Mouse (Mus musculus): ENCODE results near the gene Nkx2-3. TPM values are rescaled to one million over a fixed set of nuclear protein-coding genes. Genes with fewer than 3 reads are reported as not detected.
A peak's percentile ranks its signal among the peaks of the same experiment; 100 is the strongest.

The Nkx2-3 gene
- polyA plus RNA-seq, 1 experiment from 2014 or later: not detected

GRCm38 (mm10) chr19:43629088-43629487 lies 17.0 kb downstream of the Nkx2-3 start:
- no peak overlapping the region for H3K27ac ChIP-seq (replicated peaks)
- peaks cover 60% of the 10 kb centered on the region for H3K27me3 ChIP-seq (replicated peaks)
- 40% methylated on average over 4 of the region's 4 CpGs for WGBS
- H3K9ac ChIP-seq: no peak overlapping the region
- no peak overlapping the region for H3K4me2 ChIP-seq
- no peak for ATAC-seq (ENCODE audit: extremely low read depth, insufficient number of reproducible peaks, low FRiP score, low TSS enrichment)
- no peaks in the 10 kb centered on the region for H3K36me3 ChIP-seq
- H3K4me3 ChIP-seq: no peak overlapping the region
- no peaks in the 10 kb centered on the region for H3K9me3 ChIP-seq
- no peaks in the 10 kb centered on the region for H3K4me1 ChIP-seq

GRCm38 (mm10) chr19:43630466-43631251 lies 18.5 kb downstream of the Nkx2-3 start:
- Histone ChIP-seq H3K36me3 (no peaks in the 10 kb centered on the region), H3K9ac (no peak overlapping the region), H3K9me3 (no peaks in the 10 kb centered on the region), H3K4me1 (no peaks in the 10 kb centered on the region), H3K27me3 (replicated peaks) (peaks cover 49% of the 10 kb centered on the region), H3K27ac (replicated peaks) (no peak overlapping the region), H3K4me2 (no peak overlapping the region), H3K4me3 (no peak overlapping the region)
- 23% methylated on average over 12 of the region's 12 CpGs for WGBS
- peak; percentile 37; the same call in 1 of the 2 replicates for ATAC-seq (ENCODE audit: extremely low read depth, insufficient number of reproducible peaks, low FRiP score, low TSS enrichment)

GRCm38 (mm10) chr19:43641833-43642232 lies 29.7 kb downstream of the Nkx2-3 start:
- 58% methylated on average over 11 of the region's 11 CpGs for WGBS
- H3K9me3 ChIP-seq: no peaks in the 10 kb centered on the region
- H3K4me2 ChIP-seq: no peak overlapping the region
- H3K4me1 ChIP-seq: no peaks in the 10 kb centered on the region
- no peak for ATAC-seq (ENCODE audit: extremely low read depth, insufficient number of reproducible peaks, low FRiP score, low TSS enrichment)
- H3K4me3 ChIP-seq: no peak overlapping the region
- no peak overlapping the region for H3K9ac ChIP-seq
- H3K27me3 ChIP-seq (replicated peaks): peaks cover 37% of the 10 kb centered on the region
- H3K36me3 ChIP-seq: no peaks in the 10 kb centered on the region
- H3K27ac ChIP-seq (replicated peaks): no peak overlapping the region

- H3K9me3 ChIP-seq: no peaks in the 10 kb centered on the region
- no peak overlapping the region for H3K4me2 ChIP-seq
- peaks cover 32% of the 10 kb centered on the region for H3K27me3 ChIP-seq (replicated peaks)
- H3K9ac ChIP-seq: no peak overlapping the region
- H3K4me1 ChIP-seq: no peaks in the 10 kb centered on the region
- no peak overlapping the region for H3K4me3 ChIP-seq
- no peak overlapping the region for H3K27ac ChIP-seq (replicated peaks)
- ATAC-seq (ENCODE audit: extremely low read depth, insufficient number of reproducible peaks, low FRiP score, low TSS enrichment): no peak
- WGBS: 66% methylated on average over 9 of the region's 9 CpGs
- H3K36me3 ChIP-seq: no peaks in the 10 kb centered on the region
Observed at GRCm38 (mm10) chr19:43642843-43643242, 30.7 kb downstream of the Nkx2-3 start.

GRCm38 (mm10) chr19:43645508-43645907 lies 33.4 kb downstream of the Nkx2-3 start:
- H3K4me3 ChIP-seq: no peak overlapping the region
- no peaks in the 10 kb centered on the region for H3K9me3 ChIP-seq
- no peak overlapping the region for H3K4me2 ChIP-seq
- 75% methylated on average over 9 of the region's 9 CpGs for WGBS
- no peaks in the 10 kb centered on the region for H3K36me3 ChIP-seq
- H3K27ac ChIP-seq (replicated peaks): no peak overlapping the region
- H3K9ac ChIP-seq: no peak overlapping the region
- peaks cover 28% of the 10 kb centered on the region for H3K27me3 ChIP-seq (replicated peaks)
- no peak for ATAC-seq (ENCODE audit: extremely low read depth, insufficient number of reproducible peaks, low FRiP score, low TSS enrichment)
- no peaks in the 10 kb centered on the region for H3K4me1 ChIP-seq

GRCm38 (mm10) chr19:43646852-43647251 lies 34.7 kb downstream of the Nkx2-3 start:
- Histone ChIP-seq H3K4me3 (no peak overlapping the region), H3K9ac (no peak overlapping the region), H3K27ac (replicated peaks) (no peak overlapping the region), H3K36me3 (no peaks in the 10 kb centered on the region), H3K9me3 (no peaks in the 10 kb centered on the region), H3K4me1 (no peaks in the 10 kb centered on the region), H3K4me2 (no peak overlapping the region), H3K27me3 (replicated peaks) (peaks cover 30% of the 10 kb centered on the region)
- ATAC-seq (ENCODE audit: extremely low read depth, insufficient number of reproducible peaks, low FRiP score, low TSS enrichment): no peak
- WGBS: 54% methylated on average over 7 of the region's 7 CpGs

- Histone ChIP-seq H3K4me1 (no peaks in the 10 kb centered on the region), H3K9me3 (no peaks in the 10 kb centered on the region), H3K36me3 (no peaks in the 10 kb centered on the region), H3K27me3 (replicated peaks) (peaks cover 31% of the 10 kb centered on the region), H3K9ac (no peak overlapping the region), H3K4me2 (no peak overlapping the region), H3K4me3 (no peak overlapping the region), H3K27ac (replicated peaks) (no peak overlapping the region)
- 71% methylated on average over 9 of the region's 9 CpGs for WGBS
- ATAC-seq (ENCODE audit: extremely low read depth, insufficient number of reproducible peaks, low FRiP score, low TSS enrichment): no peak
Observed at GRCm38 (mm10) chr19:43647261-43647660, 35.1 kb downstream of the Nkx2-3 start.

- H3K9ac ChIP-seq: no peak overlapping the region
- no peak overlapping the region for H3K4me2 ChIP-seq
- ATAC-seq (ENCODE audit: extremely low read depth, insufficient number of reproducible peaks, low FRiP score, low TSS enrichment): no peak
- H3K4me1 ChIP-seq: no peaks in the 10 kb centered on the region
- no peaks in the 10 kb centered on the region for H3K36me3 ChIP-seq
- WGBS: 87% methylated on average over 4 of the region's 4 CpGs
- no peaks in the 10 kb centered on the region for H3K9me3 ChIP-seq
- no peak overlapping the region for H3K4me3 ChIP-seq
- H3K27ac ChIP-seq (replicated peaks): no peak overlapping the region
- H3K27me3 ChIP-seq (replicated peaks): peaks cover 33% of the 10 kb centered on the region
Observed at GRCm38 (mm10) chr19:43648343-43648742, 36.2 kb downstream of the Nkx2-3 start.

- Histone ChIP-seq H3K4me3 (no peak overlapping the region), H3K4me1 (no peaks in the 10 kb centered on the region), H3K4me2 (no peak overlapping the region), H3K9ac (no peak overlapping the region), H3K9me3 (no peaks in the 10 kb centered on the region), H3K27ac (replicated peaks) (no peak overlapping the region), H3K36me3 (no peaks in the 10 kb centered on the region), H3K27me3 (replicated peaks) (peaks cover 46% of the 10 kb centered on the region)
- WGBS: 48% methylated on average over 8 of the region's 8 CpGs
- no peak for ATAC-seq (ENCODE audit: extremely low read depth, insufficient number of reproducible peaks, low FRiP score, low TSS enrichment)
Observed at GRCm38 (mm10) chr19:43651241-43651785, 39.2 kb downstream of the Nkx2-3 start.

- Histone ChIP-seq H3K4me3 (no peak overlapping the region), H3K4me1 (no peaks in the 10 kb centered on the region), H3K27me3 (replicated peaks) (peaks cover 48% of the 10 kb centered on the region), H3K9me3 (no peaks in the 10 kb centered on the region), H3K36me3 (no peaks in the 10 kb centered on the region), H3K27ac (replicated peaks) (no peak overlapping the region), H3K9ac (no peak overlapping the region), H3K4me2 (no peak overlapping the region)
- no peak for ATAC-seq (ENCODE audit: extremely low read depth, insufficient number of reproducible peaks, low FRiP score, low TSS enrichment)
- 41% methylated on average over 11 of the region's 11 CpGs for WGBS
Observed at GRCm38 (mm10) chr19:43655735-43656492, 43.8 kb downstream of the Nkx2-3 start.

GRCm38 (mm10) chr19:43659632-43660031 lies 47.5 kb downstream of the Nkx2-3 start:
- no peak overlapping the region for H3K27ac ChIP-seq (replicated peaks)
- H3K36me3 ChIP-seq: peaks cover 21% of the 10 kb centered on the region
- no peaks in the 10 kb centered on the region for H3K4me1 ChIP-seq
- ATAC-seq (ENCODE audit: extremely low read depth, insufficient number of reproducible peaks, low FRiP score, low TSS enrichment): no peak
- H3K9ac ChIP-seq: no peak overlapping the region
- 73% methylated on average over 6 of the region's 6 CpGs for WGBS
- H3K27me3 ChIP-seq (replicated peaks): peaks cover 13% of the 10 kb centered on the region
- H3K4me3 ChIP-seq: no peak overlapping the region
- H3K9me3 ChIP-seq: no peaks in the 10 kb centered on the region
- no peak overlapping the region for H3K4me2 ChIP-seq

Measured in heart, embryonic 13.5 days (tissue).